8 mouse cellular contexts compared by ENCODE assay signal in the genomic region with DNA sequence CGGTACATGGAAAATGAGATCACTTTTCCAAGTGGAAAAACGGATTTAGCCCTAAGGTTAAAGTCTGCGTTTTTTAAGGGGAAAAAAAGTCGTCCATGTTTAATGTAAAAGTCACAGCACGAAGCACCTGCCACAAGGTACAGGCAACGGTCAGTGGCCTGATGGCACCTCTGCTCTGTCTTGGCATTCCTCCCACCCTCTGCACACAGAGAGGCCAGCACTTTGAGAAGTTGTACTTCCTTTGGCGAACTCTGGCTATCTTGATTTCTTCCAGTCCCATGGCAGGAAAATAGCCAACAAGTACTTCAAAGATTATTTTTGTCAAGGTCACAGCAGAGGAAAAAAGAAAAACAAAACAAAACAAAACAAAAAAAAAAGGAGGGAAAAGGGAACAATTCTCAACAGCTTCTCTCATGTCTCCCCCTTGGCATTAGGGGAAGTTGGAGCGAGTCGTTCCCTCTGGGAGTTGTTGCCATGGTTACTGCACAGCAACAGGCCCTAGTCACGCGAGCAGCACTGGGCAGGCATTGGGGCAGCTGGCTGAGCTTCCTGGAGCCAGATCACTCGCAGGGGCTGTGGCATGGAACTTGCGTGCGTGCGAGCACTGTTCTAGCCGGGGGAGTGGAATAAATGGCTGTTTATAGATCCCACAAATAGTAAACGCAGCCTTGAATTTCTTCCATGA. TPM values are rescaled to one million over a fixed set of nuclear protein-coding genes. Genes with fewer than 3 reads are reported as not detected.
DNase-seq lines count a peak whose midpoint lies in the region; ATAC-seq and TF ChIP-seq lines count a peak whose summit lies in the region.

No protein-coding gene starts in this region.

- H3K4me2 ChIP-seq in hindbrain, embryonic 11.5 days (replicated peaks; ENCODE audit: low read depth, low read length) = peak overlapping the region; percentile 15; the same call in 1 of the 2 replicates

- no peak for TF ChIP-seq RAD21 in MEL (IDR thresholded peaks at IDR 0.05; ENCODE audit: low read depth, low read length)

- no peaks in the 10 kb centered on the region for H3K36me3 ChIP-seq in MEL (ENCODE audit: control insufficient read depth in 1 of 2, insufficient read depth in 2 of 2, low read length in 2 of 2)
- H3K36me3 ChIP-seq in hindbrain, embryonic 11.5 days (ENCODE audit: control insufficient read depth, insufficient read depth, low read length) = no peaks in the 10 kb centered on the region

- TF ChIP-seq CTCF in MEL (IDR thresholded peaks at IDR 0.05 in 2 of 3, conservative IDR thresholded peaks at IDR 0.05 in 1 of 3; ENCODE audit: control insufficient read depth in 1 of 3, insufficient read depth in 1 of 3, low read depth in 2 of 3, low read length in 3 of 3, poor library complexity in 1 of 3, severe bottlenecking in 1 of 3) = no peak
- no peak for TF ChIP-seq CTCF in brain, embryonic 14.5 days (IDR thresholded peaks at IDR 0.05; ENCODE audit: borderline replicate concordance, extremely low read depth, insufficient read depth, insufficient read length)

- no peak for TF ChIP-seq POLR2A in MEL (IDR thresholded peaks at IDR 0.05; ENCODE audit: control insufficient read depth in 1 of 2, insufficient read depth in 1 of 2, low read depth in 1 of 2, low read length in 2 of 2, poor library complexity in 1 of 2)
- no peak for TF ChIP-seq POLR2A in brain, embryonic 14.5 days (IDR thresholded peaks at IDR 0.05; ENCODE audit: borderline replicate concordance, extremely low read depth, insufficient read depth, insufficient read length, poor library complexity, severe bottlenecking)

- H3K4me1 ChIP-seq in MEL (ENCODE audit: control insufficient read depth in 1 of 2, insufficient read depth in 2 of 2, low read length in 2 of 2) = no peaks in the 10 kb centered on the region
- no peaks in the 10 kb centered on the region for H3K4me1 ChIP-seq in hindbrain, embryonic 11.5 days (replicated peaks; ENCODE audit: control insufficient read depth, insufficient read depth, low read length)

- no peak overlapping the region for H3K4me3 ChIP-seq in MEL (ENCODE audit: control insufficient read depth in 1 of 2, insufficient read depth in 1 of 2, low read depth in 2 of 2, low read length in 2 of 2)
- H3K4me3 ChIP-seq in hindbrain, embryonic 11.5 days (ENCODE audit: low read depth, low read length) = no peak overlapping the region

- no peak overlapping the region for H3K27ac ChIP-seq in MEL (ENCODE audit: control insufficient read depth, low read depth, low read length)
- no peak overlapping the region for H3K27ac ChIP-seq in hindbrain, embryonic 11.5 days (ENCODE audit: low read depth, low read length)

- no peaks in the 10 kb centered on the region for H3K79me2 ChIP-seq in MEL (ENCODE audit: control insufficient read depth, insufficient read depth, low read length, poor library complexity)

- WGBS in hindbrain, embryonic 11.5 days = 30% methylated on average over 17 of the region's 17 CpGs

- no peak overlapping the region for H3K9ac ChIP-seq in MEL (ENCODE audit: control insufficient read depth, low read depth, low read length, poor library complexity, severe bottlenecking)
- no peak overlapping the region for H3K9ac ChIP-seq in hindbrain, embryonic 11.5 days (ENCODE audit: low read depth, low read length)

- DNase-seq in MEL (ENCODE audit: low read depth, low spot score) = peak; percentile 14
- DNase-seq in brain, embryonic 14.5 days (ENCODE audit: low read depth) = peak; percentile 93
- peak; percentile 16 to 43 for DNase-seq in frontal cortex, postnatal 25 days (ENCODE audit: low spot score in 2 of 2)
- peak; percentile 85 for DNase-seq in hindbrain, embryonic 11.5 days (ENCODE audit: low spot score)
- DNase-seq in layer of hippocampus, postnatal 14 days (ENCODE audit: low spot score in 2 of 2) = peak; percentile 54 to 83
- peak; percentile 58 for DNase-seq in lung, postnatal 25 days (ENCODE audit: low spot score)
- DNase-seq in right cerebral cortex, adult 18-20 months = peak; percentile 71
- no peak for DNase-seq in B cell, adult 2 months

- peaks cover 0 to 5% of the 10 kb centered on the region in 2 experiments; a peak in 3 of 4 replicates for H3K27me3 ChIP-seq in MEL (ENCODE audit: control insufficient read depth in 1 of 2, insufficient read depth in 2 of 2, low read length in 2 of 2)
- no peaks in the 10 kb centered on the region for H3K27me3 ChIP-seq in hindbrain, embryonic 11.5 days (ENCODE audit: control insufficient read depth, insufficient read depth, low read length)

- TF ChIP-seq EP300 in MEL (IDR thresholded peaks at IDR 0.05; ENCODE audit: low read depth in 1 of 2, low read length in 2 of 2) = no peak

- H3K9me3 ChIP-seq in MEL (replicated peaks; ENCODE audit: insufficient read depth, low read length) = no peaks in the 10 kb centered on the region
- H3K9me3 ChIP-seq in hindbrain, embryonic 11.5 days (ENCODE audit: control insufficient read depth, low read length) = no peaks in the 10 kb centered on the region

- ATAC-seq in hindbrain, embryonic 11.5 days (ENCODE audit: low FRiP score) = peak; percentile 97

TF ChIP-seq in MEL, 35 proteins besides CTCF, POLR2A, EP300 and RAD21:
- TF ChIP-seq TBP (IDR thresholded peaks at IDR 0.05; ENCODE audit: low read depth, low read length) (no peak), MYC (IDR thresholded peaks at IDR 0.05; ENCODE audit: low read depth, low read length) (no peak), ZC3H11A (IDR thresholded peaks at IDR 0.05; ENCODE audit: low read depth, low read length) (no peak), SIN3A (IDR thresholded peaks at IDR 0.05; ENCODE audit: low read length) (no peak), HCFC1 (IDR thresholded peaks at IDR 0.05; ENCODE audit: low read depth, low read length) (no peak), JUND (IDR thresholded peaks at IDR 0.05; ENCODE audit: low read depth, low read length) (no peak)

RNA-seq across cellular contexts. Expression of a gene that starts 36.8 kb away (rescaled TPM):
- total RNA-seq in MEL (2012; rRNA removed) = 23.3 and 24.2 TPM in 2 replicates
- 100 to 1,000 TPM in 1 of 2 experiments, 10 to 100 TPM in 1; 35.4 to 145 TPM for polyA plus RNA-seq in MEL (2012; ENCODE audit: insufficient read depth in 1 of 2, insufficient read length in 2 of 2, low read depth in 1 of 2, low replicate concordance in 2 of 2, missing spikeins in 1 of 2)
- polyA plus RNA-seq in brain, embryonic 14.5 days (2012; rRNA removed) = 60.1 and 71.8 TPM in 2 replicates
- 82.2 and 82.7 TPM in 2 replicates for polyA plus RNA-seq in hindbrain, embryonic 11.5 days (2014; fragmentation: Nextera tagmentation; extraction: Ambion mirVana)
- 10 to 100 TPM; 66.3 to 71.9 TPM for total RNA-seq in layer of hippocampus, postnatal 14 days (2021)

RNA-seq across cellular contexts. Expression of a gene that starts 46.8 kb away (rescaled TPM):
- not detected in 2 replicates for total RNA-seq in MEL (2012; rRNA removed)
- polyA plus RNA-seq in MEL (2012; ENCODE audit: insufficient read depth in 1 of 2, insufficient read length in 2 of 2, low read depth in 1 of 2, low replicate concordance in 2 of 2, missing spikeins in 1 of 2) = under 1 TPM in 1 of 2 experiments, not detected in 1; 0.01 TPM
- 2.0 and 2.5 TPM in 2 replicates for polyA plus RNA-seq in brain, embryonic 14.5 days (2012; rRNA removed)
- 1.4 and 1.5 TPM in 2 replicates for polyA plus RNA-seq in hindbrain, embryonic 11.5 days (2014; fragmentation: Nextera tagmentation; extraction: Ambion mirVana)
- total RNA-seq in layer of hippocampus, postnatal 14 days (2021) = under 1 TPM; 0.85 to 0.93 TPM

Comparison
In these comparisons a context has a peak if more than half of its experiments do, and no peak if none do; other contexts are left out.
1. DNase-seq: peak in MEL (single experiment), brain, embryonic 14.5 days (single experiment), frontal cortex, postnatal 25 days (2 of 2), hindbrain, embryonic 11.5 days (single experiment), layer of hippocampus, postnatal 14 days (2 of 2), lung, postnatal 25 days (single experiment) and right cerebral cortex, adult 18-20 months (single experiment); none in B cell, adult 2 months (0 of 2).